In genomic region chr9:95813721-95814531, GRCm38 (mm10) we compare ENCODE assay signal across 8 mouse cellular contexts. TPM values are rescaled to one million over a fixed set of nuclear protein-coding genes. Genes with fewer than 3 reads are reported as not detected.
DNase-seq lines count a peak whose midpoint lies in the region; ATAC-seq and TF ChIP-seq lines count a peak whose summit lies in the region.

No protein-coding gene starts in this region.

- intact Hi-C loops in left cerebral cortex, postnatal 4 days (cut with DNase I) = no loop called here
- intact Hi-C loops in heart, adult 2 months (cut with DNase I) = no loop called here

- H3K9ac ChIP-seq in kidney, embryonic 15.5 days = no peak overlapping the region
- H3K9ac ChIP-seq in neural tube, embryonic 13.5 days = 0 out of 2 replicates have a peak overlapping the region, but pooled peaks have one; percentile 9
- no peak overlapping the region for H3K9ac ChIP-seq in heart, adult 2 months (ENCODE audit: low read depth, low read length)

- TF ChIP-seq POLR2A in heart, adult 2 months (IDR thresholded peaks at IDR 0.05; ENCODE audit: insufficient read depth, low read depth, low read length) = no peak

- peak overlapping the region; percentile 27 for H3K4me3 ChIP-seq in forebrain, embryonic 10.5 days
- H3K4me3 ChIP-seq in kidney, embryonic 15.5 days (replicated peaks) = no peak overlapping the region
- no peak overlapping the region for H3K4me3 ChIP-seq in neural tube, embryonic 13.5 days
- no peak overlapping the region for H3K4me3 ChIP-seq in heart, adult 2 months

- WGBS in forebrain, embryonic 10.5 days = 37% methylated on average over 20 of the region's 20 CpGs
- WGBS in kidney, embryonic 15.5 days = 52% methylated on average over 20 of the region's 20 CpGs
- WGBS in neural tube, embryonic 13.5 days = 31% methylated on average over 20 of the region's 20 CpGs
- 69% methylated on average over 20 of the region's 20 CpGs for WGBS in heart, adult 2 months

- no peaks in the 10 kb centered on the region for H3K36me3 ChIP-seq in forebrain, embryonic 10.5 days (replicated peaks)
- no peaks in the 10 kb centered on the region for H3K36me3 ChIP-seq in kidney, embryonic 15.5 days
- H3K36me3 ChIP-seq in neural tube, embryonic 13.5 days = no peaks in the 10 kb centered on the region
- no peaks in the 10 kb centered on the region for H3K36me3 ChIP-seq in heart, adult 2 months (ENCODE audit: control insufficient read depth, insufficient read depth, low read length)

- H3K4me1 ChIP-seq in forebrain, embryonic 10.5 days = peaks cover 18% of the 10 kb centered on the region
- H3K4me1 ChIP-seq in kidney, embryonic 15.5 days = peaks cover 12% of the 10 kb centered on the region
- H3K4me1 ChIP-seq in neural tube, embryonic 13.5 days (replicated peaks) = peaks cover 15% of the 10 kb centered on the region
- H3K4me1 ChIP-seq in heart, adult 2 months (ENCODE audit: control insufficient read depth, insufficient read depth, low read length) = no peaks in the 10 kb centered on the region

- peak; percentile 56 for ATAC-seq in kidney, embryonic 15.5 days (replicated peaks; ENCODE audit: low FRiP score)
- peak; percentile 59; the same call in 1 of the 2 replicates for ATAC-seq in neural tube, embryonic 13.5 days (ENCODE audit: low read depth)
- ATAC-seq in megakaryocyte, adult 5-6 weeks (ENCODE audit: poor library complexity, severe bottlenecking) = no peak

- DNase-seq in left cerebral cortex, postnatal 4 days = peak; percentile 6
- no peak for DNase-seq in left cerebral cortex, adult 11 months (ENCODE audit: low spot score)
- DNase-seq in forebrain, embryonic 10.5 days (ENCODE audit: extremely low spot score, low spot score) = peak; percentile 62
- no peak for DNase-seq in adrenal gland, postnatal 14 days
- DNase-seq in heart, adult 2 months = no peak

- no peaks in the 10 kb centered on the region for H3K9me3 ChIP-seq in forebrain, embryonic 10.5 days
- H3K9me3 ChIP-seq in kidney, embryonic 15.5 days (replicated peaks) = no peaks in the 10 kb centered on the region
- no peaks in the 10 kb centered on the region for H3K9me3 ChIP-seq in neural tube, embryonic 13.5 days

- H3K79me2 ChIP-seq in heart, adult 2 months (replicated peaks; ENCODE audit: control insufficient read depth, insufficient read depth, low read length) = no peaks in the 10 kb centered on the region

- peaks cover 21% of the 10 kb centered on the region for H3K27me3 ChIP-seq in forebrain, embryonic 10.5 days (ENCODE audit: poor library complexity, severe bottlenecking)
- H3K27me3 ChIP-seq in kidney, embryonic 15.5 days = no peaks in the 10 kb centered on the region
- no peaks in the 10 kb centered on the region for H3K27me3 ChIP-seq in neural tube, embryonic 13.5 days
- H3K27me3 ChIP-seq in heart, adult 2 months (ENCODE audit: control insufficient read depth, insufficient read depth, low read length) = no peaks in the 10 kb centered on the region

- no peak for TF ChIP-seq CTCF in heart, adult 2 months (IDR thresholded peaks at IDR 0.05)

- H3K4me2 ChIP-seq in kidney, embryonic 15.5 days = no peak overlapping the region
- peak overlapping the region; percentile 32 for H3K4me2 ChIP-seq in neural tube, embryonic 13.5 days

- no peak for TF ChIP-seq EP300 in heart, adult 2 months (IDR thresholded peaks at IDR 0.05; ENCODE audit: insufficient read depth, low read depth, low read length)

- peak overlapping the region; percentile 75 for H3K27ac ChIP-seq in forebrain, embryonic 10.5 days
- peak overlapping the region; percentile 7; the same call in 1 of the 2 replicates for H3K27ac ChIP-seq in kidney, embryonic 15.5 days
- H3K27ac ChIP-seq in neural tube, embryonic 13.5 days (replicated peaks) = no peak overlapping the region; the same call in 1 of the 2 replicates
- no peak overlapping the region for H3K27ac ChIP-seq in heart, adult 2 months

RNA-seq across cellular contexts. Expression of gene Pls1, which starts 31.2 kb away (rescaled TPM):
- total RNA-seq in left cerebral cortex, postnatal 4 days (2021) = 1 to 10 TPM; 2.9 to 3.4 TPM
- polyA plus RNA-seq in forebrain, embryonic 10.5 days (2016; fragmentation: Nextera tagmentation; extraction: Ambion mirVana) = 5.6 and 5.9 TPM in 2 replicates
- polyA plus RNA-seq in kidney, embryonic 15.5 days (2015; fragmentation: Nextera tagmentation; extraction: Ambion mirVana) = 17.2 and 18.9 TPM in 2 replicates
- polyA plus RNA-seq in neural tube, embryonic 13.5 days (2015; fragmentation: Nextera tagmentation; extraction: Ambion mirVana) = 3.1 and 5.1 TPM in 2 replicates
- 4.1 and 6.1 TPM in 2 replicates for total RNA-seq in adrenal gland, postnatal 14 days (2021)
- total RNA-seq in megakaryocyte, adult 5-6 weeks (2015) = 0.05 TPM in 1 of 2 replicates, not detected in the other
- total RNA-seq in megakaryocyte, adult 5-6 weeks (2017) = 0.07 TPM in 1 of 2 replicates, not detected in the other
- 1 to 10 TPM in 1 of 2 experiments, under 1 TPM in 1; 0.34 to 1.2 TPM for total RNA-seq in heart, adult 2 months (2021)
- polyA plus RNA-seq in heart, adult 2 months (2012; rRNA removed) = 0.23 and 0.31 TPM in 2 replicates

RNA-seq across cellular contexts. Expression of gene Atr, which starts 43.5 kb away (rescaled TPM):
- 10 to 100 TPM; 19.0 to 19.3 TPM for total RNA-seq in left cerebral cortex, postnatal 4 days (2021)
- polyA plus RNA-seq in forebrain, embryonic 10.5 days (2016; fragmentation: Nextera tagmentation; extraction: Ambion mirVana) = 22.1 and 22.4 TPM in 2 replicates
- 16.1 and 16.6 TPM in 2 replicates for polyA plus RNA-seq in kidney, embryonic 15.5 days (2015; fragmentation: Nextera tagmentation; extraction: Ambion mirVana)
- 13.2 and 14.3 TPM in 2 replicates for polyA plus RNA-seq in neural tube, embryonic 13.5 days (2015; fragmentation: Nextera tagmentation; extraction: Ambion mirVana)
- 13.6 and 17.5 TPM in 2 replicates for total RNA-seq in adrenal gland, postnatal 14 days (2021)
- 12.7 and 13.0 TPM in 2 replicates for total RNA-seq in megakaryocyte, adult 5-6 weeks (2015)
- 21.6 and 22.5 TPM in 2 replicates for total RNA-seq in megakaryocyte, adult 5-6 weeks (2017)
- total RNA-seq in heart, adult 2 months (2021) = 1 to 10 TPM; 7.2 to 7.5 TPM
- 2.0 and 5.2 TPM in 2 replicates for polyA plus RNA-seq in heart, adult 2 months (2012; rRNA removed)

Comparison
In these comparisons a context has a peak if more than half of its experiments do, and no peak if none do; other contexts are left out.
1. DNase-seq: peak in left cerebral cortex, postnatal 4 days (single experiment) and forebrain, embryonic 10.5 days (single experiment); none in left cerebral cortex, adult 11 months (single experiment), adrenal gland, postnatal 14 days (single experiment) and heart, adult 2 months (0 of 2).
2. H3K27ac ChIP-seq: peak in forebrain, embryonic 10.5 days (single experiment) and kidney, embryonic 15.5 days (single experiment); none in neural tube, embryonic 13.5 days (single experiment) and heart, adult 2 months (single experiment).